Mouse (Mus musculus) right cerebral cortex, postnatal 4 days (tissue): ENCODE data around the gene Uvrag.
A peak's percentile ranks its signal among the peaks of the same experiment; 100 is the strongest.

ENCODE experiments used
- DNase-seq: peaks from one replicate; pipeline ENCODE4 v3.0.0-alpha.2; 2022

Uvrag gene

GRCm38 (mm10) chr7:99162462-99162861 is 21.5 kb upstream of the Uvrag start:
- DNase-seq: no peak

GRCm38 (mm10) chr7:99161961-99162360 is 21.0 kb upstream of the Uvrag start:
- no peak for DNase-seq

GRCm38 (mm10) chr7:99161529-99161928 is 20.6 kb upstream of the Uvrag start:
- no peak for DNase-seq

- DNase-seq: no peak
Observed at GRCm38 (mm10) chr7:99160995-99161394, 20.1 kb upstream of the Uvrag start.

- no peak for DNase-seq
Observed at GRCm38 (mm10) chr7:99159446-99159845, 18.5 kb upstream of the Uvrag start.

GRCm38 (mm10) chr7:99158904-99159303 is 18.0 kb upstream of the Uvrag start:
- no peak for DNase-seq

- no peak for DNase-seq
Observed at GRCm38 (mm10) chr7:99158011-99158410, 17.1 kb upstream of the Uvrag start.

GRCm38 (mm10) chr7:99156737-99157136 is 15.8 kb upstream of the Uvrag start:
- DNase-seq: no peak

- no peak for DNase-seq
Observed at GRCm38 (mm10) chr7:99155311-99156289, 14.7 kb upstream of the Uvrag start.

- no peak for DNase-seq
Observed at GRCm38 (mm10) chr7:99154648-99155151, 13.8 kb upstream of the Uvrag start.

GRCm38 (mm10) chr7:99153686-99154202 is 12.8 kb upstream of the Uvrag start:
- DNase-seq: no peak

GRCm38 (mm10) chr7:99152756-99153155 is 11.8 kb upstream of the Uvrag start:
- no peak for DNase-seq

- DNase-seq: peak; percentile 95
Observed at GRCm38 (mm10) chr7:99151342-99151741, 10.4 kb upstream of the Uvrag start.

GRCm38 (mm10) chr7:99149017-99149416 is 8.1 kb upstream of the Uvrag start:
- no peak for DNase-seq

- no peak for DNase-seq
Observed at GRCm38 (mm10) chr7:99147494-99147893, 6.6 kb upstream of the Uvrag start.

- no peak for DNase-seq
Observed at GRCm38 (mm10) chr7:99146906-99147305, 6.0 kb upstream of the Uvrag start.

- DNase-seq: no peak
Observed at GRCm38 (mm10) chr7:99146011-99146410, 5.1 kb upstream of the Uvrag start.

- no peak for DNase-seq
Observed at GRCm38 (mm10) chr7:99144616-99145015, 3.7 kb upstream of the Uvrag start.

GRCm38 (mm10) chr7:99143244-99143643 is 2.3 kb upstream of the Uvrag start:
- no peak for DNase-seq

GRCm38 (mm10) chr7:99141919-99142606 is 1.1 kb upstream of the Uvrag start:
- DNase-seq: no peak

- DNase-seq: peak; percentile 51
Observed at GRCm38 (mm10) chr7:99140511-99140910, 430 bp downstream of the Uvrag start.

- DNase-seq: no peak
Observed at GRCm38 (mm10) chr7:99139841-99140491, 975 bp downstream of the Uvrag start.

GRCm38 (mm10) chr7:99137541-99137940 is 3.4 kb downstream of the Uvrag start:
- no peak for DNase-seq
